Mouse (Mus musculus) neural tube, embryonic 14.5 days (tissue): ENCODE measurements around the gene Ttf1. TPM values are rescaled to one million over a fixed set of nuclear protein-coding genes. Genes with fewer than 3 reads are reported as not detected.

Experiments used
- ATAC-seq: fragments of 200-750 bp; cut with Nextera tagmentation; 2 replicates; pipeline ENCODE4 v1.8.0; 2017; ENCODE audit warnings: low read depth, mild to moderate bottlenecking, moderate TSS enrichment, moderate library complexity
- H3K27ac ChIP-seq: fragments of 300-500 bp; sonication (generic); 2 replicates; pipeline ENCODE4 v1.5.1; 2014; ENCODE audit warnings: low read depth, mild to moderate bottlenecking, control low read depth, low read length, moderate library complexity, mixed read lengths
- H3K27me3 ChIP-seq: fragments of 300-500 bp; sonication (generic); 2 replicates; pipeline ENCODE4 v1.6.1; 2014; ENCODE audit warnings: low read length; ENCODE audit not compliant: control insufficient read depth, insufficient read depth
- H3K36me3 ChIP-seq: fragments of 300-500 bp; sonication (generic); 2 replicates; pipeline ENCODE4 v1.6.1; 2014; ENCODE audit warnings: low read length, mixed read lengths; ENCODE audit not compliant: control insufficient read depth, insufficient read depth
- H3K4me1 ChIP-seq: fragments of 300-500 bp; sonication (generic); 2 replicates; pipeline ENCODE4 v1.6.1; 2014; ENCODE audit warnings: low read length; ENCODE audit not compliant: control insufficient read depth, insufficient read depth
- H3K4me2 ChIP-seq: fragments of 300-500 bp; sonication (generic); 2 replicates; pipeline ENCODE4 v1.6.1; 2014; ENCODE audit warnings: mild to moderate bottlenecking, low read depth, low read length, control low read depth
- H3K4me3 ChIP-seq: fragments of 300-500 bp; sonication (generic); 2 replicates; pipeline ENCODE4 v1.5.1; 2014; ENCODE audit warnings: low read depth, low read length, control low read depth, mixed read lengths
- H3K9ac ChIP-seq: fragments of 300-500 bp; sonication (generic); replicated peaks from 2 replicates; pipeline ENCODE4 v1.6.1; 2014; ENCODE audit warnings: low read depth, mild to moderate bottlenecking, control low read depth, low read length, mixed read lengths
- H3K9me3 ChIP-seq: fragments of 300-500 bp; sonication (generic); 2 replicates; pipeline ENCODE4 v1.6.1; 2016; ENCODE audit warnings: low read length; ENCODE audit not compliant: control insufficient read depth
- WGBS: fragments of 180-500 bp; shearing (Covaris S2); extraction: QIAGEN DNeasy Blood & Tissue Kit; methylation state at CpG from one replicate; pipeline ENCODE4 v1.1.7; 2014; 5-methylcytosine and 5-hydroxymethylcytosine counted together
- polyA plus RNA-seq: library from polyadenylated mRNA; unstranded; fragments of >200 nt; fragmentation: Nextera tagmentation; extraction: Ambion mirVana; gene quantifications from 2 replicates; pipeline ENCODE4 v1.2.1, GENCODE M21; 2014

The Ttf1 gene
- polyA plus RNA-seq, 1 experiment from 2014 or later: 8.0 TPM

DNA sequence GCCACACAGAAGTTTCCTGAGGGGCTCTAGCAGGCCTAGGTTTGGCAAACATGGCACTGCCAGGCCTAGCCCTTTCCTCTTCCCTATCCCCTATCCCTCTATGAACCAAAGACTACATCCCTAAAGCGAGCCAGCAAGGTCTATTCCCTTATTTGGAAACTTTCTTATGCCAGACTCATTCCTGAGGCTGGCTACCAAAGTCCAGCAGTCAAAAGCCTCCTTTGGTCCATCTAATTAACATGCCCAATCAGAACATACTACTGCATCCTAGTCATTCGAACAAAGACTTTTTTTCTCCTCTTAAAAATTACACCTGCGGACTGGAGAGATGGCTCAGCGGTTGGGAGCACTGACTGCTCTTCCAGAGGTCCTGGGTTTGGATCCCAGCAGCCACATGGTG, 28.1 kb upstream of the Ttf1 start:
- Histone ChIP-seq H3K9me3 (no peaks in the 10 kb centered on the region), H3K4me1 (0 out of 2 replicates have a peak, but pooled peaks cover 4% of the 10 kb centered on the region), H3K4me2 (no peak overlapping the region), H3K36me3 (no peaks in the 10 kb centered on the region), H3K9ac (no peak overlapping the region), H3K27ac (no peak overlapping the region), H3K4me3 (no peak overlapping the region), H3K27me3 (no peaks in the 10 kb centered on the region; the same call in 1 of the 2 replicates)
- no peak for ATAC-seq
- 91% methylated on average over 4 of the region's 4 CpGs for WGBS

DNA sequence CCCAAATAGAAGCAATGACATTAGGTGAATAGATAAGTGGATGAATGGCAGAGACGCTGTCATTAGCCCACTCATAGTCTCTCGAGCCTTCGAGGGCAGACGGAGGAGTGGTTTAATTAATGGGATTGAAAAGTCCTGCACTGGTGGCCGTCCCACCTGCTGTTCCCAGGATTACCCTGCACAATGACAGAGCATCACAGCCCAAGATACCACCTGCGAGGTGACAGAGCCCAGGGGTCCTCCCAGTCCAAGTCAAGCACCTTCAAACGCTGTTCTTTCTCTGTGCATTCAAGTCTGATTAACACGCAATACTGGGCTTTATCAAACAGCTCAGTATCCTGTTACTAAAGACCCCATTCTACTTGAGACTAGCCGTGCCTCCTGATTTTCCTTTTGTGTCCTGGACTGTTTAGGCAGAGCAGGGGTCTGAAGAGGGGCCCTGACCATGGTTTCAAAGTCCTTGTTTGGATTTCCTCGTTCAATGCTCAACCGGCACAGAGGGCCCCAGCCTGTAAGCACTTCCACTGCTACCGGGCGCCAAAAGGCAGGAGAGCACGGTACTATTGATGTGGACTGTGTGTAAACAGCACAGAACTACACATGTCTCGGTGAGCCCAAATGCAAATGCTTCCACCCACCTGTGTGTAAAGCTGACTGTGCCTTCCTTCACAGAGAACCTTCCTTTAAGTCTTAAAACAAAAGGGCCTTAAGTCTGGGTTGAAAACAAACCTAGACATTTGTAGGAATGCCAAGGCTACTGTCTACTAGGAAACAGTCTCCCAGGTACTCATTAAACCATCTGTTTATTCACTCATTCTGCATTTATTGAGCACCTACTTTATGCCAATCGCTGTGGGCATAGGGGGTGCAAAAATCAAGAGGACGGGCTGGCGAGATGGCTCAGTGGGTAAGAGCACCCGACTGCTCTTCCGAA, 25.3 kb upstream of the Ttf1 start:
- Histone ChIP-seq H3K4me3 (no peak overlapping the region), H3K27me3 (no peaks in the 10 kb centered on the region; the same call in 1 of the 2 replicates), H3K9me3 (no peaks in the 10 kb centered on the region), H3K4me2 (no peak overlapping the region), H3K27ac (no peak overlapping the region), H3K4me1 (0 out of 2 replicates have a peak, but pooled peaks cover 2% of the 10 kb centered on the region), H3K36me3 (no peaks in the 10 kb centered on the region), H3K9ac (no peak overlapping the region)
- 49% methylated on average over 20 of the region's 20 CpGs for WGBS
- no peak for ATAC-seq

- Histone ChIP-seq H3K4me3 (no peak overlapping the region), H3K9ac (no peak overlapping the region), H3K9me3 (no peaks in the 10 kb centered on the region), H3K27me3 (no peaks in the 10 kb centered on the region; the same call in 1 of the 2 replicates), H3K4me1 (no peaks in the 10 kb centered on the region), H3K27ac (no peak overlapping the region), H3K4me2 (no peak overlapping the region), H3K36me3 (no peaks in the 10 kb centered on the region)
- no peak for ATAC-seq
- WGBS: 57% methylated on average over 8 of the region's 8 CpGs
Observed at GRCm38 (mm10) chr2:29035698-29036097, 24.4 kb upstream of the Ttf1 start.

DNA sequence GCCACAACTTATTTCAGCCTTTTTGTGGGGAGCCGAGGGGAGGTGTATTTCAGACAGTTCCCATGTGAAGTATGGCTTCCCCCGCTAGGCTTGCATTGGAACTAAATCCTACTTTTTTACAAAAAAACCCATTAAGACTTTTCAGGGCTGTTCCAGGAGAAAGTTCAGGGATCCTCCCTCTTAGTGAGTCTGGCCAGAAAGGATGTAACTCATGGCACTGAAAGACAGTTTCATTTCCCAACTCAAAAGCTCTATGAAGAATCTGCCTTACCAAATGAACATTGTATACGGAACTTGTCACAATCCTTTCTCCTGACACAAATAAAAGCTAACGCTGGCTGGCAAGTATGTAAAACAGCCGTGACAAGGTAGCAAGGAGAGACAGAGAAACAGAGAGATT, 20.3 kb upstream of the Ttf1 start:
- Histone ChIP-seq H3K4me1 (no peaks in the 10 kb centered on the region), H3K9ac (no peak overlapping the region), H3K4me2 (no peak overlapping the region), H3K27me3 (peaks cover 4% of the 10 kb centered on the region; the same call in 1 of the 2 replicates), H3K9me3 (no peaks in the 10 kb centered on the region), H3K27ac (no peak overlapping the region), H3K4me3 (no peak overlapping the region), H3K36me3 (no peaks in the 10 kb centered on the region)
- WGBS: 22% methylated on average over 5 of the region's 5 CpGs
- ATAC-seq: no peak

DNA sequence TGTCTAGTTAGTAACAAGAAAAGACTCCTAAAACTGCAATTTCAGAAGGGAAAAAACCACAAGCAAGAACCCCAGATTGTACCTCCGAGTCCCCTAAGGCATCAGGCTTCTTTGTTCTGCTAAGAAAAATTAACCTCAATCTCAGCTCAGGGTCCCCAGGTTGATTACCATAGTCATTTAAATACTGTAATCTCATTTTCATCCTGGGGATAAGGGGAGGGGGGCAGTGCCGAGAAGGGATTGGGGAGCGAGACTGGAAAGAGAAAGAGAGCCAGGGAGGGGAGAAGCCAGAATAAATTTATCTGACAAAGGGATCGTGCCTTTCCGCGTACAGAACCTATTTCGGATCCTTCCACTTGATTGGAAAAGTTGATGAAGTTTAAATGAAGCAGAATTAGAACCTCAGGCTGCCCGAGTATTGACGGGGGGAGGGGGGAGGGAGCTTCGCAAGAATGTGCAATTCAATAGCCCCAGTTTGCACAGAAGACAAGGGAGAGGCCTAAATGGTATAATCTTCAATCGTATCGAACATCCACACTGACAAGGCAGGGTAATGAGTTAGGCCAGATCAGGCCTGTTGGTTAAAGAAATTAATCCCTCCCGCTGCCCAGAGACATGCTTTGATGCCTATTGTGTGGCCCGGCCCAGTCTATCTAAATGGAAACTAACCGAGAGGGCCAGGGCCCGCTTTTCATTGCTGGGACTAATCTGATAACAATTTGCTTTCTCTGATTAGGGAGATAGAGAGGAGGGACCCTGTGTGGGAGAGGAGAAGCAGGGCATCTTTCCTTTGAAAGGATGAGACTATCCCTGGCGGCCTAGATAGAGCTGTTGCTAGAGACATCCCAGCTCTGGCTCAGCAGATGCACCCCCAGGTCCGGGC, 19.2 kb upstream of the Ttf1 start:
- H3K4me2 ChIP-seq: no peak overlapping the region
- peaks cover 10% of the 10 kb centered on the region; the same call in 1 of the 2 replicates for H3K27me3 ChIP-seq
- H3K9me3 ChIP-seq: no peaks in the 10 kb centered on the region
- H3K9ac ChIP-seq: no peak overlapping the region
- no peak for ATAC-seq
- no peaks in the 10 kb centered on the region for H3K36me3 ChIP-seq
- 12% methylated on average over 18 of the region's 18 CpGs for WGBS
- peaks cover 1% of the 10 kb centered on the region for H3K4me1 ChIP-seq
- no peak overlapping the region for H3K4me3 ChIP-seq
- no peak overlapping the region for H3K27ac ChIP-seq

DNA sequence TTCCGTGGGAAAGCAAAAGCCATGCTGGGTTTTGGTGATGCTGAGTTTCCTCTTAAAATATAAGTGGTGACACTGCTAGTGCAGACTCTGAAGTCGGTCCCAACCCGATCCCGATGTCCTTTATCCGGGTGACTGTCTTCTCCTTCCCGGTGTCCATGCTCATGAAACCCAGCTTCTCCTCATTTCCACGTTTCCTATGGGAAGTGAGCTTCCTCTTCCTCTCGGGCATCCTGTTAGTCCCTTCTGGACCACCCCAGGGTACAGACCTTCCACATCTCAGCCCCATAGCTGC, 18.6 kb upstream of the Ttf1 start:
- 36% methylated on average over 8 of the region's 8 CpGs for WGBS
- Histone ChIP-seq H3K27me3 (peaks cover 11% of the 10 kb centered on the region; the same call in 1 of the 2 replicates), H3K9ac (no peak overlapping the region)

DNA sequence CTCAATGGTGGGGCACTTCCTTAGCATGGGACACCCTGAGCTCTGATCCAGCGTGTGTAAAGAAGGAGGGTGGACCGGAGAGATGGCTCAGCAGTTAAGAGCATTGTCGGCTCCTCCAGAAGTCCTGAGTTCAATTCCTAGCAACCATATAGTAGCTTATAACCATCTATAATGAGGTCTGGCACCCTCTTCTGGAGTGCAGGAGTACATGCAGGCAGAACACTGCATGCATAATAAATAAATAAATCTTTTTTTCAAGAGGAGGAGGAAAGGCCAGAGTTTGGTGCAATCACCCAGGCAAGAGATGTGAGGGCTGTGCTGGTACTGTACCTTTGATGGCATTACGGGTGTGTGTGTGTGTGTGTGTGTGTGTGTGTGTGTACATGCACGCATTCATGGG, 17.9 kb upstream of the Ttf1 start:
- Histone ChIP-seq H3K4me2 (no peak overlapping the region), H3K4me3 (no peak overlapping the region), H3K4me1 (peaks cover 6% of the 10 kb centered on the region), H3K9ac (no peak overlapping the region), H3K9me3 (no peaks in the 10 kb centered on the region), H3K27ac (no peak overlapping the region), H3K27me3 (peaks cover 11% of the 10 kb centered on the region; the same call in 1 of the 2 replicates), H3K36me3 (no peaks in the 10 kb centered on the region)
- 88% methylated on average over 5 of the region's 5 CpGs for WGBS
- no peak for ATAC-seq

More for the DNA sequence above, 18.6 kb upstream of the Ttf1 start:
- H3K4me3 ChIP-seq: no peak overlapping the region
- no peak overlapping the region for H3K27ac ChIP-seq
- peaks cover 6% of the 10 kb centered on the region for H3K4me1 ChIP-seq
- H3K36me3 ChIP-seq: no peaks in the 10 kb centered on the region
- no peak overlapping the region for H3K4me2 ChIP-seq
- H3K9me3 ChIP-seq: no peaks in the 10 kb centered on the region
- ATAC-seq: no peak

GRCm38 (mm10) chr2:29046151-29046550, 13.9 kb upstream of the Ttf1 start:
- H3K9me3 ChIP-seq: no peaks in the 10 kb centered on the region
- no peak overlapping the region for H3K4me3 ChIP-seq
- H3K4me1 ChIP-seq: peaks cover 6% of the 10 kb centered on the region
- no peaks in the 10 kb centered on the region for H3K36me3 ChIP-seq
- no peak overlapping the region for H3K4me2 ChIP-seq
- no peak overlapping the region for H3K9ac ChIP-seq
- peaks cover 11% of the 10 kb centered on the region; the same call in 1 of the 2 replicates for H3K27me3 ChIP-seq
- WGBS: 13% methylated on average over 16 of the region's 16 CpGs
- ATAC-seq: no peak
- no peak overlapping the region for H3K27ac ChIP-seq

DNA sequence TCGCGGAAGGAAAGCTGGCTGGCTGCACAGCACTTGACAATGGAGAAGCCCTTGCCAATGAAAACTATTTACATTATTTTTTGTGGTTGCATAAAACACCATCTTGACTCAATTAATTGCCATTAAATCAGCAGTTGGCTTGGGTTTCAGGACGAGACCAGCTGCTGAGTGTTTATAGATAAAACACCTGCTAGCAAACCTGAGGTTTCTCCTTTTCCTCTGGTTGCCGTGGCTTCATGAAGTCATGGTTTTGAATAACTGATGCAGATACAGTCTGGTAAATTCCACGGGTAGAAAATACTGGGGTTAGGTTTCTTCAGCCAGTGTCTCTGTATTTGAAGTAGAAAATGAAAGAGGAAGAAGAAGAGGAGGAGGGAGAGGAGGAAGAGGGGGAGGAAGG, 8.1 kb upstream of the Ttf1 start:
- Histone ChIP-seq H3K9ac (no peak overlapping the region), H3K27ac (no peak overlapping the region), H3K4me3 (no peak overlapping the region), H3K27me3 (peaks cover 10% of the 10 kb centered on the region), H3K4me1 (no peaks in the 10 kb centered on the region), H3K4me2 (no peak overlapping the region), H3K36me3 (no peaks in the 10 kb centered on the region), H3K9me3 (no peaks in the 10 kb centered on the region)
- ATAC-seq: no peak
- 57% methylated on average over 5 of the region's 5 CpGs for WGBS
